Mouse (Mus musculus) CH12F3 (cell line): Measurements from ENCODE around the gene Plagl2.

ENCODE experiments used
- in situ Hi-C: fragments of 300-500 bp; cut with MboI; formaldehyde crosslinking; loops from 2 replicates; pipeline ENCODE4 v1.14.3; 2020; ENCODE audit warnings: low sequenced_read_pairs

The Plagl2 gene

GRCm38 (mm10) chr2:153239860-153240480, 1.3 kb downstream of the Plagl2 start:
- in situ Hi-C loops = no loop called here

GRCm38 (mm10) chr2:153239021-153239859, 2.0 kb downstream of the Plagl2 start:
- in situ Hi-C loops = no loop called here

GRCm38 (mm10) chr2:153238406-153238805, 2.8 kb downstream of the Plagl2 start:
- in situ Hi-C loops = no loop called here

GRCm38 (mm10) chr2:153237891-153238290, 3.3 kb downstream of the Plagl2 start:
- in situ Hi-C loops = no loop called here

GRCm38 (mm10) chr2:153237193-153237592, 4.0 kb downstream of the Plagl2 start:
- in situ Hi-C loops = no loop called here

- in situ Hi-C loops = no loop called here
These were observed 12.7 kb downstream of the Plagl2 start for GRCm38 (mm10) chr2:153228523-153228922.

GRCm38 (mm10) chr2:153227959-153228358, 13.3 kb downstream of the Plagl2 start:
- in situ Hi-C loops = no loop called here

- in situ Hi-C loops = no loop called here
These were observed 15.7 kb downstream of the Plagl2 start for GRCm38 (mm10) chr2:153225595-153225953.

GRCm38 (mm10) chr2:153224946-153225594, 16.2 kb downstream of the Plagl2 start, which contains the start of gene Tspyl3:
Tspyl3 (minus strand) TSS chr2:153225441.
- in situ Hi-C loops = no loop called here

- in situ Hi-C loops = no loop called here
These were observed 18.7 kb downstream of the Plagl2 start for GRCm38 (mm10) chr2:153222566-153222965.

GRCm38 (mm10) chr2:153222130-153222529, 19.1 kb downstream of the Plagl2 start:
- in situ Hi-C loops = no loop called here

GRCm38 (mm10) chr2:153221620-153222019, 19.6 kb downstream of the Plagl2 start:
- in situ Hi-C loops = no loop called here

GRCm38 (mm10) chr2:153218516-153218915, 22.7 kb downstream of the Plagl2 start:
- in situ Hi-C loops = no loop called here

GRCm38 (mm10) chr2:153217826-153218340, 23.3 kb downstream of the Plagl2 start:
- in situ Hi-C loops = no loop called here

- in situ Hi-C loops = no loop called here
These were observed 25.8 kb downstream of the Plagl2 start for GRCm38 (mm10) chr2:153215421-153215820.

- in situ Hi-C loops = no loop called here
These were observed 26.4 kb downstream of the Plagl2 start for GRCm38 (mm10) chr2:153214771-153215259.

- in situ Hi-C loops = no loop called here
These were observed 27.9 kb downstream of the Plagl2 start for GRCm38 (mm10) chr2:153213351-153213750.

GRCm38 (mm10) chr2:153211451-153211850, 29.8 kb downstream of the Plagl2 start:
- in situ Hi-C loops = no loop called here

GRCm38 (mm10) chr2:153209286-153209685, 31.9 kb downstream of the Plagl2 start:
- in situ Hi-C loops = no loop called here

- in situ Hi-C loops = no loop called here
These were observed 33.1 kb downstream of the Plagl2 start for GRCm38 (mm10) chr2:153208149-153208548.

GRCm38 (mm10) chr2:153202766-153203165, 38.5 kb downstream of the Plagl2 start:
- in situ Hi-C loops = no loop called here
